Mouse (Mus musculus): ENCODE data around the gene Tor1b.

GRCm38 (mm10) chr2:30933032-30933431 lies 19.7 kb upstream of the Tor1b start:
- TF ChIP-seq MAX (IDR thresholded peaks at IDR 0.05) (no peak), CTCF (IDR thresholded peaks at IDR 0.05; ENCODE audit: control insufficient read depth, insufficient read depth, insufficient read length) (no peak), FOSL1 (IDR thresholded peaks at IDR 0.05; ENCODE audit: insufficient read depth, low read length, poor library complexity, severe bottlenecking) (no peak), MYOD1 (IDR thresholded peaks at IDR 0.05; ENCODE audit: control insufficient read depth, insufficient read length, low read depth) (no peak), USF1 (IDR thresholded peaks at IDR 0.05; ENCODE audit: low read depth) (no peak)
